Mouse (Mus musculus) G1E-ER4 (cell line): ENCODE data around the gene Capn11. TPM values are rescaled to one million over a fixed set of nuclear protein-coding genes. Genes with fewer than 3 reads are reported as not detected.

Source experiments
- GATA1 ChIP-seq: IDR thresholded peaks from one replicate; pipeline ENCODE4 v1.8.0; 2012; ENCODE audit warnings: low read length, inconsistent platforms
- polyA plus RNA-seq: library from polyadenylated mRNA; stranded (reverse); fragments of >175 nt; gene quantifications from 2 replicates; pipeline ENCODE4 v1.2.3, GENCODE M21; 2012

Gene Capn11
- polyA plus RNA-seq, 1 experiment, result not detected

DNA sequence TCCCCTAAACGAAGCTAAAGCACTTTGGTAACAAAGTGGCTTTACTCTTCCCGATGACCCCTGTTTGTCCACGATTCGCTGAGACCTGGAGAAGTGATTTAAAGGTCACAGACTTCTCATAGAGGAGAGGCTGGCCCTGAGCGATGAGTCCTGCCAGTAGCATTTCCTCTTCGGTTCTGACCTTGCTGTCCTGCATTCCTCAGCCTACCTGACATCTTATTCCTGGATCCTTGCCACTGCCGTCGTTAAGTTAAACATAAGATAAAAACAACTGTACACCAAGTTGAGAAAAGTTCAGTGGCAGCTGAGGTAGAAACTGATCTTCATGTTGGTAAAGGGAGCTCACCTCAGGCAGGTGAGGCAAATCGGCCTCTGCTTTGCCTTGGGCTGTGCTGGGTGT is 30.0 kb upstream of the Capn11 start:
- no peak for TF ChIP-seq GATA1

DNA sequence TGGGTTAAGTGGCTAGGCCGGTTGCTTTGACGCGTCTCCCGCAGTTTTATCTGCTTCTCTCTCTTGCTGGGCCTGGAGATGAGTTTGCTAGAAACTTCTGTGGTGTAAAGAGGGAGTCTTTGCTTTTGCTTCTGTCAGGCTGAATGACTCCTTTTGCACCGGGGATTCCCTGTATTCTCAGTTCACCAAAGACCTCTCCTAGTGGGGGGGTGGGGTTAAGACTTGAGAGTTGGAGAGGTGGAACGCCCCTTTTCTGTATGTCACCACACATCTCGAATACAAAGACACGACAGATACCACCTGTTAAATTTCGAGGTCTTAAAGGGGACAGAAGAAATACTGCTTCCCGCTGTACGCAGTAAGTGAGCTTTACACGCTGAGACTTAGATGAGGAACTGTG is 27.6 kb upstream of the Capn11 start, which contains the start of gene Tmem63b:
Tmem63b (minus strand) TSS at position 190 of the 400 bp plus-strand sequence.
- TF ChIP-seq GATA1, result no peak

DNA sequence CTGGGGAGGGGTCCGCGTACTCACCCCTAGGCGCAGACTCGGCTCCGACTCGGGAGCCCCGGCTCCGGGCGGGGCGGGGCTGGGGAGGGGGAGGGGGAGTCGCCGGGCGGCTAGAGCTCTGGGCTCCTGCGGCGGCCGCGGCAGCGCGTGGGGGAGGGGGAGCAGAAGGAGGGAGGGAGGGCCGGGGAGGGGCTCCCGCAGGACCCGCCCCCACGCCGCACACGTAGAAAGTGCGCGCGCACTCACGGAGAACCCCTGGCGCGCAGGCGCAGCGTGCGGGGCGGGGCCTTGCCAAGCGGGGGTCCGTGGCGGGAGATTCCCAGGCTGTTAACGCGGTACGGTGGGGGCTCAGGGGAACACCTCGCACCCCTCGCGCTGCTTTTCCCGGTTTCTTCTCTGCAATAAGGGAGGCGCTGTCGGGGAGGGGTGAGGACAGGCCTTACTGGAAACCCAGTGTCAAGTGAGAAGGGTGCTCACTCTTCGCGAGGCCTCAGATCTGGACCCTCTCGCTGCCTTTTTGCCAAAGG is 27.0 kb upstream of the Capn11 start, which contains the start of gene Mrpl14:
Mrpl14 (plus strand) TSS at position 230 of the 527 bp plus-strand sequence.
- no peak for TF ChIP-seq GATA1

DNA sequence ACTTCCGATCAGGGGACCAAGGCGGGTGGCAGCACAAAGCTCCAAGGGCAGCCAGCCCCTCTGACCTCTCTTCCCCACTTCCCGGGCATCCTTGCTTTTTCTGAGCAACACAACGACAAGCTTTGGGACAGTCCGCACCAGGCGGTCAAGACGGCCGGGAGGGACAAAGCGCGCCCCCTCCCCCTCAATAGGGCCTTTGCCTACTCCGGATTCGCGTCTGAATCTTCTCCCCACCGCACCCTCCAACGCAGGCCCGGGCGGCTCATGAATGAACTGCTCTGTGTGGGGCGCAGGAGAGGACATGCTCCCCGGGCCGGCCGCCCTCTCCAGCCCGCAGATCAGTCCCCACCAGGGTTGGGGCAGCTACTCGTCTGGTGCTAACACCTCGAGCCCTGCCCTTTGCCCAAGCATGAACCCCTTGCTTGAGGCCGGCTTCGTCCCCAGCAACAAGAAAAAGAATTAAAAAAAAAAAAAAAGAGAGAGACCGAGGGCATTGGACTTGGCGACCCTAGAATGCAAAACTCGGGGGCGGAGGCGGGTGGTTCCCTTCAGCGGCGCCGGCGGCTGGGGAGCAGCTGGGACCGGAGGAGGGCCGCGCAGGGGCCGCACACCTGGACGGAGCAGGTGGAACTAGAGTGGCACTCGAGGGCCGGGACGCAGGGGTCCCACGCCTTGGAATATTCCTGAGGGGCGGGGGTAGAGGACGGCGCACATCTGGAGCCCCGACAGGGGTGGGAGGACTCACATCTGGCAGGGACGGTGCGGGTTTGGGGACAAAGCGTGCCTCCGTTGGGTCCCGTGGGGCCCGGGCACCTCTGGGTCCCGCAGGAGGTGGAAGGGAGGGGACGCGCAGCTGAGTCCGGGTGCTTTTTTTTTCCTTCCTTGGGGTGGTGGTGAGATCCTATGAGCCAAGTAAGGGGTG is 26.3 kb upstream of the Capn11 start:
- TF ChIP-seq GATA1, result no peak

DNA sequence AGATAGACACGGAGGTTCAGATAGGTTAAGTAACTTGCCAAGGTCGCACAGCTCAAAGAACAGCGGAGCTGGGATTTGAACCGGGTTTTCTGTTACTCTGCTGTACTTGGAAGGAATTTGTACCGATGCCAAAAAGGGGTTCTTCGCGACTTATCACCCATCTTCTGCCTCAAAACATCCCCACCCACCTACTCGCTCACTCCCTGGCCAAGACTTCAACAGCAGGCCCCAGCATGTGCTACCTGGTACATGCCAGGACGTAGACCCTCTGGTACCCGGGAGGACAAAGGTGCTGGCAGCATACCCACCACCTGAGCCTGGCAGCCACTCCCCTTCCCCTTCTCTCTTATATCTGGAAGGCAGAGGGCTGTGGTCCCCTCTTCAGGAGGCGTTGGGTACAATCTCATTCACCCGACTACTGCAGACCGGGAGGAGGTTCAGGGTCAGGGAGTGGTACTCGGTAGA is 25.6 kb upstream of the Capn11 start:
- TF ChIP-seq GATA1, result no peak

DNA sequence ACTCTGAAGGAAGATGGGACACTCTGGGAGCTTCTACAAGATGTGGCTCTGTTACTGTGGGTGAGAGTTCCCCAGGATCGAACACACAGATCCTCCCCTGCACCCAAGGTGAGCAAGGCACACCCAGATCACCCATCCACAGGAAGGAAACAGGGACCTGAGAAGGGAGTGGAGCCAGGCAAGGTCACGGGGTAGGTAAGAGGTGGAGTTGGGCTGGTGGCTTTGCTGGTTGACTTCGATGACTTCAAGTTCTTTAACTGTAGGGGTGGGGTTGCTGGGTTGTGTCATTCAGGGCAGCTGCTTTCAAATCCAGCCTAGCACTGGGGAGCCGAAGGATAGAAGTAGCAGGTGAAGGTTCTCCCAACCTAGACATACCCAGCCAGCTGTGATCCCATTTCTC is 23.7 kb upstream of the Capn11 start:
- no peak for TF ChIP-seq GATA1

DNA sequence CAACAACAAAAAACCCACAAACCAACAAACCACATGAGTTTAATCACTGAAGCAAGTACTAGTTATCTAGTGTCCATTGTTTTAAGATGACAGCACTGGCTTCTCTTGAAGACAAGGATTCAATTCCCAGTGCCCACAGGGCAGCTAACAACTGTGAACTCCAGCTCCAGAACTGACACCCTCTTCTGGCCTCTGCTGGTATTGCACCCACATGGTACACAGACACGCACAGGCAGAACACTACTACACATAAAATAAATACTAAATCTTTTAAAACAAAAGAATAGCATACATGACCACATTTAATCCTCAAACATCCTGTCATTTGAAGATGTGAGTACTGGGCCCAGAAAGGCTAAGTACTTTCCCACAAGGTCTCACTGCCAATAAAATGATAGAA is 22.5 kb upstream of the Capn11 start:
- no peak for TF ChIP-seq GATA1

DNA sequence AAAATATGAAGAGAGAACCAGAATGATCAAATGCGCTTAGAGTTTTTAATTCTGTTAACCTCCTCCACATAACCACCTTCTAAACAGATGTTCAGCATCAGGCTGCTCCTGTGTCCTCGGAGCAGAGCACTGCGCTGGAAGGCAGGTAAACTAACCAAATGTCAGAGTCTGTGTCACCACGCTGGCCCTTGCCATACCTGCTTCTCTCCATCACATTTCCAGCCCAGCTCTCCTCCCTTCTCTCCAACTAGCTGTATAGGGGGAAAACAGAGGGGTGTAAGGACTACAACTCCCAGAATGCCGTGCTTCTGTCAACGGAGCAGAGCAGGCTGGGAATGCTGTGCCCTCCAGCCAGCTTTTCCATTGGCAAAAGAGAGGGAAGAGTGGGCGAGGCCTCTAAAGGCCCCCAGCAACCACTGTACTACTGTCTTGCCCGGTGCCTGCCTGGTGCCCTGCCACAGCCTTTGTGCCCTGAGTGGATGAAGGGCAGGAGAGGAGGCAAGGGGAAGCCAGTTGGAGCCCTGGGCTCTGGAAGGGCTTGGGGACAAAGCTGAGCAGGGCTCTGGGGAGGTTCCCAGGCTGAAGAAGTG is 21.4 kb upstream of the Capn11 start:
- TF ChIP-seq GATA1, result no peak

DNA sequence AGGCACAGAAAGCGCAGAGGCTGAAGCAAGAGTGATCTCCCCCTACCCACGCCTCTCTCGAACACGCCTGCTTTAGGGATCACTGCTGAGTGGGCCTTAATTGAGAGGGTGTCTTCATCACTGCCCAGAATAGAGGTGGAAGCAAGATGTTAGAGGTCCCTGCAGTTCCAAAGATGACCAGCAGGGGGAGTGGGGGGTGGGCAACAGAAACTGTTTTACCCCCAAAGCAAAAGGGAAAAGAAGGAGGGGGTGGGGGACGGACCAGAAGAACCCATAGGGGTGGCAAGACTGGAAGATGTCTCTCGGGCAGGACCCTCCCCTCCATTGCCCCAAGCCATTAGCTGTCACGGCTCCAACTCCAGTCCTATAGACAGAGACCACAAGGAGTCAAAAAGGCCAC is 19.0 kb upstream of the Capn11 start:
- TF ChIP-seq GATA1, result no peak

DNA sequence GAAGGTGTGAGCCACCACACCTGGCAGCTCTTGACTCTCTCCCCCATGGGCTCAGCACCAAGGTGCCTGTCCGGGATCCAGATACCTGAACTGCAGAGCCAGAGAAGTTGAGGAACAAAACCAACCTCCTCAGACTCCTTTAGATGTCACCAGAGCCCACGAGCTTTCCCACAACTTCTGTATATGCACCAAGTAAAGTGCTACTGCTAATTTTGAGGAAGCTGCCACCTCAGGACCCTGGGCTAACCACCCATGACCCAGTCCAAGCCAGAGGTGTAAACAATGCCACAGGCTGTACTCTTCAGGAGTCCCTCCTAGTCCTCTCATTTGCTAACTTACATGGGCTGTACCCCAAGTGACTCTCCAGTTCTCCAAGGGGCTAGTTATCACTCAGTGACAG is 13.5 kb upstream of the Capn11 start:
- TF ChIP-seq GATA1, result no peak

DNA sequence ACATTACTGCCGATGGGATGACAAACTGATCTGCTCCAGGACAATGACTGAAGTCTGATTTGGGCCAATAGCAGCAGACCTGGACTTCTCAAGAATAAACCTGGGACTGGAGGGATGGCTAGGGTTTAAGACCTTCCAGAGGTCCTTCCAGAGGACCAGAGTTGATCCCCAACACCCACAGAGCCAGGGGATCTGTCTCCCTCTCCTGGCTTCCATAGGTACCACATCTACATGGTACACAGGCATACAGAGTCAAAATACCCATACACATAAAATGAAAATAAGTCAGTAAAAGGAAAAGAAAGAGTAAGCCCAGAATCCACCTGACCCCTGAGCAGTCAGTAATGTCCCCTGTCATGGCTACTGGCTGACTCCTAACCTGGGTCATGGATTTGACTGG is 12.7 kb upstream of the Capn11 start:
- no peak for TF ChIP-seq GATA1

DNA sequence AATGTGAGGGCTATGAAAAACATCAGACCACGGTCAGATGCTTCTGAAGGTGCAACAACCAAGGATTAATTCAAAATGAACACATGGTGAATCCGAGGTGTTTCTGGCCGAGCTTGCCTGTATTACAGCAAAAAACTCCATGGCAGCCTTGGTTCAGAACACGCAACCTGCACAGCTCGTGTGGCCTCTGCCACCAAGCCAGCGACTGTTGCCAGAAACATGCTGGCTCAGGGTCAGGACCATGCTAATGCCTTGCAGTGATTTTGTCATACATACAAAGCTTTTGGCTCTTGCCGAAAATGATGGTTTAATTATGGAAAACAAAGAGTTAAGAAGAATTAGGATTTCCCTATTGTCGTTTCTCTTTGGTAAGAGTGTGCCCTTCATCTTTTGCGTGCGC is 8.9 kb upstream of the Capn11 start:
- no peak for TF ChIP-seq GATA1

DNA sequence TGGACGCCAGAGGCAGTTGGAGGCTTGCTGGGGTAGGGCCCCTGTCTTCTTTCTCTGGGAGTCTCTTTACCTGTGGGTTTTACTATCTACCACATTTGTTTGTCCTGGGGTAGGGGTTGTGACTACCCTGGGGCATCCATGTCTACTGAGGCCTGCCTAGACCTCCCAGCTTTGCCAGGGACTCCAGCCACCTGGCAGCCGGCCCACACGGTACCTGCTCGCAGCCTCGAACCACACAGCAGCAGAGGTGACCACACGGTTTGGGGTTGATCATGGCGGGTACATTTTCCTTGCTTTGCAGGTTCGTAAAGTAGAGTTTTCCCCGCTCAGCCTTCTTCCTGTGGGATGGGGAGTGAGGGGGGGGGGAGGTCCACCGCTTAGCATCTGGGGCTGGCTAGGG is 8.4 kb upstream of the Capn11 start:
- no peak for TF ChIP-seq GATA1

DNA sequence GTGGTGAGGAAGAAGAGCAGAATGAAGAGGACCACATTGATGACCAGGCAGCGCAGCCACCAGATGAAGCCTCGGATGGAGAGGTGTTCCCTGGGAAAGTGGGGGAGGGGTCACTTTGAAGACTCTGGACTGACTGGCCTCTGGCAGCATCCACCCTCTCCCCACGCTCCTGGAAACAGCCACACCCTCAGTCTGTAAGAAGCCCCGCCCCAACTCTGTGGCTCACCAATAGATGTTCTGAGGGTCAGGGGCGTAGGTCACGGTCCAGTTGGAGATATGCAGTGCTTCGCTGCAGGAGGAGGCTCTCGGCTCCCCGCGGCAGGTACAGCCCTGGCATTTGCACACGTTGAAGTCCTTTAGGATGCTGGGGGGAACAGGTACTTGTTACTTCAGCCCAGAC is 7.0 kb upstream of the Capn11 start:
- TF ChIP-seq GATA1, result no peak

DNA sequence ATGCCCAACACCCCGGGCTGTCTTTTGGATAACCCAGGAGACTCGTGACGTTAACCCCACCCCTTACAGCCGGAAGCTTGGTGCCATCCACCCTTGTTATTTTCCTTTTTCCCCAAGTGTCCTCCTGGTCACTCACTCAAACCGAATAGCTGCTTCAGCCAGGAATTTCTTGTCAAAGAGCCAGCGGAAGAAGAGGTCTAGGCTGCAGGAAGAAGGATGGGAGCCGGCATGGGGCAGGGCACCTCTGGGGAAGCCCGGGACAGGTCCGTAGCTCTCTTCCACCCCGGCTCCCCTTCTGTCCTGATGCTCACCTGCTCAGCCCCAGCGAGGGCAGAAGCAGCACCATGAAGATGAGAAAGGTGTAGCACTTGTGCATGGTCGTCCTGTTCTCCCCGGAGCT is 5.5 kb upstream of the Capn11 start:
- TF ChIP-seq GATA1, result no peak

DNA sequence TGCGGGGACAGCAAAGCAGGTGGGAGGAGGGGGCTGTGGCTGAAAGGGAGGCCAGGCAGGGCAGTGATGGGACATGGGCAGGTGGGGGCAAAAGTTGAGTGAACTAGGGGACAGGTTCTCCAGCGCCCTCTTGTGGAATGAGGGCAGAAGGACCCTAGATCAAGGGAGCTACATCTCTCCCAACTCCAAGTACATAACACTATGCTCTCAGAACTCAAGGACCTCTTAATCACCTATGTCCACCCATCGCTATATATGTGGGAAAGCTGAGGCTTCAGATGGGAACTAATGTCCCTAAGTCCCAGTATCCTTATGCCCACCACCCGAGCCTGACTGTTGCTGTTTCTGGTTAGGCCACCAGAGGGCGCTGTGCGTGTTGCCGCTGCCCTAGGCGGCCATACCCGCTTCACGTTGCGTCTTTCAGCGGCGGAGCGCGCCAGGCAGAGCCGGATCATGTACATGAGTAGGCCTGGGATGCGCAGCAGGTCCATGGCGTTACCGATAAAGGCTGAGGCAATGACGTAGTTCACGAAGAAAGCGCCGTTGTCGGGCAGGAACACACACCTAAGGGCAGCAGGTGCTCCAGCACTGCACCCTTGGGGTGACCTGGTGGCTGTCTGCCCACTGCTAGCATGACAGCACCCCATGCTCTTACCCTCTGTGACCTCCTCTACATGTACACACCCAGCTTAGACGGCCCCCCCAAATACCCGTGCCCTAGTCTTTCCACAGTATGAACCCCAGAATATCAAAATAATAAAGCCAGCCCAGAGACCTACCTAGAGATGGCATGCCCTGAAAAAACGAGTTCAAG is 4.2 kb upstream of the Capn11 start:
- no peak for TF ChIP-seq GATA1
